Mouse (Mus musculus): Measurements from ENCODE around the gene Zfp981.
"Not testable (repeated sequence)": the region's sequence is repeated elsewhere in the genome, so short reads cannot be mapped to it uniquely, and the experiment has no call there.

The Zfp981 gene

DNA sequence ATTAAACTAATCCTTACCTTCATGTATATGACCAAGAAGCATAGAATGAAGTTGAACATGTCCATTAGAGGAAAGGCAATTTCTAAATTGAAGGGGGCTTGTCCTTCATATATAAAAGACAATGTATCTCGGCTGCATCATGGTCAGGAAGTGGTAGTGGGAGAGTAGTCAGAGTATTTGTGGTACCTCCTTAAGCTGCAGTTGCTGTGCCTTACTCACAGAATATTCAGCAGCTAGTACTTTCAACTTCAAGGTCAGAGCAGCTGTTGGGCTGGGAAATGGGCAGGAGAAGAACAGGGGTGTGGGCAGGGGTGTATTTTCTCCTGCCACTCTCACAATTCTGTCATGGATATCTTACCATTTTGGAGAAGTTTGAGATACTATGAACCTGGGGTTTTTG, 15.1 kb upstream of the Zfp981 start:
- not testable (repeated sequence) for DNase-seq

DNA sequence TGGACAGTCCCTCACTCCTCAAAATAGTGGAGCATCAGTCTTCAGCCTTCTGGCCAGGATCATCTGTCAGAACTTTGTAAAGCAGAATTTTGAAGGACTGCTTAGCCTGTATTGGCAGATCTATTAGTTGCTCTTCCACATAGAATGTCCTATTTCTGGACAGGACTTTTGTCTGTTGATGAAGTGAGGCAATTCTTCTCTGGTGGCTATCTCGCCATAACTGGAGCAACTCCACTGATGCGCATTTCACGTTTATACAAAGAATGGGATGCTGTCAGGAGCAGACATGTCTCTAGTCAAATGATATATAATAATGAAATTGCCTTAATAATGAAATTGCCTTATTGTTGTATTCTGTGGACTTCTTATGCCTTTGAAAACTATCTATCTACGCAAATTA, 12.6 kb upstream of the Zfp981 start:
- DNase-seq, result not testable (repeated sequence)

DNA sequence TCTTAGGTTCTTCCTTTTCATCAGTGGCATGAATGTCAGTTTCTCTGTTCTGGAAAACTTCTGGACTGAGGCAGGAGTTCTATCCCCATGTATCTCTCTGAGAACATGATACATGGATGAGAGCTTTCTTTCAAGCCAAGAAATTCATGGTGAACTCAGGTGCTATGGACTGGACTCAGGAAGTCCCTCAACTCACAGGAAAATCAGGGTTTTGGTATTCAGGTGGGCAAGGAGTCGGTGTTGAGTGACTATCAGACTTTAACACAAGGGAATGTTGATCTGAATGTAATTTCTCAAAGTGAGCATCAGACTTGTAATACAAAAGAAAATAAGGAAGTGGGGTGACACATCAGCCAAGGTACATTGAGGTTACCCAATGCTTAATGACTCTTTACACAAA, 9.8 kb upstream of the Zfp981 start:
- not testable (repeated sequence) for DNase-seq

DNA sequence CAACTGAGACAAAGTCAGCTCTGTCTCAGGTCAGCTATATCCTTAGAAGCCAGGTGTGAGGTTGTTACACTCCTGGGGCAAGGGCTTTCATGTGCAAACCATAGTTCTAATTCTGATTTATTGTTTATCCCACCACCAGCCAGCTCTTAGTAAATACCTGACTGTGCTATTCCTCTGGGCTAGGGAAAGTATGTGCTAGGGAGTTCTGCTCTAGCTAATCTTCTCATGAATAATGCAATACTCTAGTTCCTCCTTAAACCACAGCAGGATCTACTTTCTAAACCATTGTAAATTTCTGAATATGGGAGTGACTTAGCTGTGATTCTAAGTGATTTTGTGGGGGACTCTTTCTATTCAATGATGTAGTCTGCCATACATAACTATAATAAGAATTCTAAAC, 9.4 kb upstream of the Zfp981 start:
- DNase-seq, result no peak

DNA sequence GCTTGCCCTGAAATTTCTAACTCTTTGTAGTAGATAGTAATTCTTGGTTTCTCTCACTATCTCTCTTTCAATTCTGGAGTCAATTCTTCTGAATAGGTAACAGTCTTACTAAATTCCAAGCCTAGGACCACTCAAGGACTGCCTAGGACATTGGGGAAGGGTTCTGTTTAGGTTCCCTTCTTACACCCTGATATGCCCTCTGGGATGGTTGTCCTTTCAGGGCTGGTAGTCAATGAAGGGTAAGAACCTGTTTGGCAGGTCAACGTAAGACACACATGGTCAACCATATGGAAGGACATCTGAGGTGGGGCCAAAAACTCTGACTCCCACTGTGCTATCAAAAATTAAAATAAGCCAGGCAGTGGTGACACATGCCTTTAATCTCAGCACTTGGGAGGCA, 9.0 kb upstream of the Zfp981 start:
- DNase-seq, result no peak

DNA sequence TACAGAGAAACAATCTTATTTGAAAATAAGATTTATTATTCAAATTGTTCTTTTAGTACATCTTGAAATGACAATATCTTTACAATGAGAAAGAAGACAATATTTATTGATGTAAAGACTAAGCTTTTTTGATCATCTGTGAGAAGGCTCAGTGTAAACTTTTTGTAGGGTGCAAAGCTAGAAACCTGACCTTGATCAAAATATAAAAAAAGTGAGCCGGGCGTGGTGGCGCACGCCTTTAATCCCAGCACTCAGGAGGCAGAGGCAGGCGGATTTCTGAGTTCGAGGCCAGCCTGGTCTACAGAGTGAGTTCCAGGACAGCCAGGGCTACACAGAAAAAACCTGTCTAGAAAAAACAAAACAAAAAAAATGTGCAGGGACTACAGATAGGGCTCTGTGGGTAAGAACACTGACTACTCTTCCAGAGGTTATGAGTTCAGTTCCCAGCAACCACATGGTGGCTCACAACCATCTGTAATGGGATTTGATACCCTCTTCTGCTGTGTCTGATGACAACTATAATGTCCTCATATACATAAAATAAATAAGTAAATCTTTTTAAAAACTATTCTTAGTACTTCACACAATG, 8.4 kb upstream of the Zfp981 start:
- not testable (repeated sequence) for DNase-seq

DNA sequence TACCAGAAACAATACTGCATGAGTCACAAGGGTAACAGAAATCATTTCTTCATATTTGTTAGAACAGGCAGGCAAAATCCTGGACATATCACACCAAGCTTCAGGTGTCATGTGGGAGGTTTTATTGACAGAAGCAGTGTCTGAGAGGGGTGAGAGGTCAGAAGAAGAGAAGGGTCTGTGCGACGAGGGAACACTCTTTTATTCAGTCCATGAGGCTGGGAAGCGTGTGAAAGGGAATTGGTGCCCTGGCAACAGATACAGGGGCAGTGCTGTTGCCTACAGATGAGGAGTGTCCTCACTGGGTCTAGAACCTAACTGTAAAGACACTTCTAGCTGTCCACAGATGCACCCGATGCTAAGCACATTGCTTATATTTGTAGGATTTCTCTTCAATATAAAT, 6.8 kb upstream of the Zfp981 start:
- no peak for DNase-seq

DNA sequence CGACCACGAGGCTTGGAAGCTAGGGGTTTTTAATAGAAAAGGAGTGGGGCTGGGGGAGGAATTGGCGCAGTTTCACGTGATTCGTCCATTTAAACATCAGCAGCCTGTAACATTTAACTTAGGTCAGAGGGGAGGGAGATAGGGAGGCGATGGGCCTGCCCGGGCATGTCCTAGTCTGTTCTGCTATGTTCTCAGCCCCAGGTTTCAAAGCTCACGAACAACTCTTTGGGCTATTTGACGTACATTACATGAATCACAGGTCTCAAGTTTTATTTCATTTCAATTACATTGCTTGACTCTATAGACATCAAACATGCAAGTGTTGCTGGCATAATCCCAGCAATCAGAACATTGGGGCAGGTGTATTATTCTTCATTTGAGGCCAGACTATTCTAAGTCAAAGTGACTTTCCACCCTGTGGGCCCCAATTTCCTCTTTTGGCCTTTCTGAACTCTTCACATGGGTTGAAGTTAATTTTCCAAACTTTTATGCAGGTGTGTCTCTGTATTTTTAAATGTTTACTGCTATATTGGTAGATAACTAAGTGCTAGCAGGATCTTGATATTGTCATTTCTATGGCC, 4.0 kb upstream of the Zfp981 start:
- DNase-seq, result not testable (repeated sequence)

DNA sequence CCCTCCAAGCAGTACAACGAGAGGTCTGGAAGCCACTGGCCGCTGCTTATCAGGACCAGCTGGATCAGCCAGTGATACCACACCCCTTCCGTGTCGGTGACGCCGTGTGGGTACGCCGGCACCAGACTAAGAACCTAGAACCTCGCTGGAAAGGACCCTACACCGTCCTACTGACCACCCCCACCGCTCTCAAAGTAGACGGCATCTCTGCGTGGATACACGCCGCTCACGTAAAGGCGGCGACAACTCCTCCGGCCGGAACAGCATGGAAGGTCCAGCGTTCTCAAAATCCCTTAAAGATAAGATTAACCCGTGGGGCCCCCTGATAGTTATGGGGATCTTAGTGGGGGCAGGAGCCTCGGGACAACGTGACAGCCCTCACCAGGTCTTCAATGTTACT, 7.2 kb downstream of the Zfp981 start:
- not testable (repeated sequence) for DNase-seq

DNA sequence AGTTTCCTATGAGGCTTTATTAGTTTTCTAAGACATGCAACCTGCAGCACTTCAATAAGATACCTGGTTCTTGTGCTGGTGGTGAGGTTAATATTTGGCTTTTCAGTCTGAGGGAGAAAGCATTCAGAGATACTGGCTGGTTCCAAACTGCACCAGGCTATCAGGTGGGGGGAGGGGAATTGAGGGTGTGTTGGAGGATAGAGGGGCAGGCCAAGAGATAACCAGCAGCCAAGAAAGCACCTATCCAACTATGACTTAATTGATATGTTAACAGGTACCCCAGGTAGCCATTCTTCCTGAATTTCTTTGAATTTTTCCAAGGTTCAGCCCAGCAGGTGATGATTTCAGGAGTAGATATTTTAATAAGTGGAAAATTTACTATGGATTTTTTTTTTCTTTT, 10.0 kb downstream of the Zfp981 start:
- not testable (repeated sequence) for DNase-seq

DNA sequence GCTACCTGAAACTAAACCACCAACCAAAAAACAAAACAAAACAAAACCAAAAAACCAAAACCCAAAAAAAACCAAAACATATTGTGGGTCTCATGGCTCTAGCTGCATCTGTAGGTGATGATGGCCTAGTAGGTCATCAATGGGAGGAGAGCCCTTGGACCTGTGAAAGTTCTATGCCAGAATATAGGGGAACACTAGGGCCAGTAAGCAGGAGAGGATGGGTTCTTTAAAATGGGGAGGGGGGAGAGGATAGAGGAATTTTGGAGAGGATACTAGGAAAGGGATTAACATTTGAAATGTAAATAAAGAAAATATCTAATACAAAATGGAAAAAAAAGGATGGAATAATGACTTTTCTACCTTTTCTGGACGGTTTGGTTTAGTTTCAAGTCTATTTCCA, 14.6 kb downstream of the Zfp981 start:
- no peak for DNase-seq

DNA sequence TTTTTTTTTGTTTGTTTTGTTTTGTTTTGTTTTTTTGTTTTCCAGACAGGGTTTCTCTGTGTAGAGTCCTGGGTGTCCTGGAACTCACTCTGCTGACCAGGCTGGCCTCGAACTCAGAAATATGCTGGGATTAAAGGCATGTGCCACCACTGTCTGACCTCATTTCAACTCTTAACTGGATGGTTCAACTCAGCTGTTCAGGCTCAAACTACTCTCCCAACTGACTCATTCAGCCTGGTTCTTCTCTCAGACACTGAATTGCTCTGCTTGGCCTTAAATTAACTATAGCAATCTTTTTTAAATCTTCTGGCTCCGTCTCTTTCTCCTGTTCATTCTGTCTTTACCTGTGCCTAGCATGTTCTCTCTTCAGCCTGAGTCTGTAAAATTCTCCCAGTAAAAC, 15.3 kb downstream of the Zfp981 start:
- DNase-seq, result not testable (repeated sequence)

DNA sequence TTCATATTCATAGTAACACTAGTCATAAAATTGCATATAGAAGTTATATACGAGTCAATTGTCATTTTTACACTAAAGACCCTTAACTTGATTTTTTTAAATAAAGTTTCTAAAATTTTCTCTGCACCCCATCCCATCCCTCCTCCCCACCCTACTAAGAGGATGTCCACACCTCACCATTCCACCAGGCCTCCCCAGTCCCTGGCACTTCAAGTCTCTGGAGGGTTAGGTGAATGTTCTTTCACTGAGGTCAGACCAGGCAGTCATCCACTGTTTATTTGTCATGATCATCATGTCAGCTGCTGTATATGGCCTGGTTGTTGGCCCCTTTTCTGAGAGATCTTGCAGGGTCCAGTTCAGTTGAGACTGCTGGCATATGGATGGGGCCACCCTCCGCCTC, 18.9 kb downstream of the Zfp981 start:
- no peak for DNase-seq

DNA sequence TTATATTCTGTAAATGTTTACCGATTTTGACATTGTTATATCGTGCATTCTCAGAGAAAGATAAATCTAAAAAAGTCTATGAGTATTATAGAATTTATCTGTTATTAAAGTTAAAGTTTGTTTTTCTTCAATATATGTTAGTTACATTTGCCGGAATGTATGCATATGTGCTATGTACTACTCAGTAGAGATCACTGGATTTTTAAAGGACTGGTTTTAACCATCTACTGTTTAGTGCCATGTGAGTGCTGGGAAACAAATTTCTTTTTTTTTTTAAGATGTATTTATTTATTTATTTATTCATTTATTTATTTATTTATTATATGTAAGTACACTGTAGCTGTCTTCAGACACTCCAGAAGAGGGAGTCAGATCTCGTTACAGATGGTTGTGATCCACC, 32.7 kb downstream of the Zfp981 start:
- no peak for DNase-seq

DNA sequence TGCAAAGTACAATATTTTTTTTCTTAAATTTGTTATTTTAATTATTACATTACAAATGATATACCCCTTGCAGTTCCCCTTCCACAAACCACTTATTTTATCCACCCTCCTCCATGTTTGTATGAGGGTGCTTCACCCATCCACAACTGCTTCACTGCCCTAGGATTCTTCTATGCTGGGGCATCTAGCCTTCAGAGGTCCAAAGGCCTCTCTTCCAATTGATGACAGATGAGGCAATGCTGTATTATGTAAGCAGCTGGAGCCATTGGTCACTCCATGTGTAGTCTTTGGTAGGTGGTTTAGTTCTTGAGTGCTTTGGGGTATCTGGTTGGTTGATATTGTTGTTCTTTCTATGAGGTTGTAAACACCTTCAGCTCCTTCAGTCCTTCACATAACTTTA, 34.1 kb downstream of the Zfp981 start:
- no peak for DNase-seq

DNA sequence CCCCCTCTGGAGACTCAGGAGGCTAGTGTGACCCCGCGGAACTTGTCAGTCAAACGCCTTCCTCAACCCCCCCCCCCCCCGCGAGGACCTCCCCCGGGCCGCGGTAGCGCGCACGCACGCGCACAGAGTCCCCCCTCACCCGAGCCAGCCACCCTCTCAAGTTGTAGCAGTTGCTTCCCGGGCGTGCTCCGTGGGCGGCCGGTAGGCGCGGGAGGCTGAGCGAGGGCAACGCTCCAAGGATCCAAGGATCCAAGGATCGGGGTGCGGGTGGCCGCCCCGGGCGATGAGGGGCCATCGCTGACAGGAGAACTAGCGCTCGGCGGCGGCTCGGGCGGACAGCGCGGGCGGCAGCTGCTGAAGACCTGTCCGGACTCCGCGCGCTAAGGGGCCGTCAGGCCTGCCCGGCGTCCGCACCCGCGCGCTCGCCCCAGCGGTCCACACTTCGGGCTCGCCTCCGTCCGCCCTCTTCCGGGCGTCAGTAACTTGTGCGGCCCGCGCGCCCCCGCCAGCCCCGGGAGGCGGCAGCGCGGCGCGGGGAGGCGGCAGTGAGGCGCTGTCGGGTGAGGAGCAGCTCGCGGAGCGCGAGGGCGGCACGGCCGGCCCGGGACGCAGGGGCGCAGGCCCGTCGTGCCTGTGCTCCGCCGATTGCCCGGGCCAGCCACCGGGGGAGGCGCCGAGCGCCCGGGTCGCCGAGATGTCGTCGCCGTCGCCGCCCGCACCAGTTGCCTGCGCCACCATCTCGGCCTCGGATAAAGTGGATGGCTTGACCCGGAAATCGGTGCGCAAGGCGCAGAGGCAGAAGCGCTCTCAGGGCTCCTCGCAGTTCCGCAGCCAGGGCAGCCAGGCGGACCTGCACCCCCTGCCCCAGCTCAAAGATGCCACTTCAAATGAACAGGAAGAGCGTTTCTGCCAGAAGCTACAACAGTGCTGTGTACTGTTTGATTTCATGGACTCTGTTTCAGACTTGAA, 78.4 kb downstream of the Zfp981 start:
- DNase-seq, result not testable (repeated sequence)

Measured in cerebellum, adult 18-20 months (tissue).